In genomic region chr4:105692380-105692779, GRCm38 (mm10) we compare ENCODE assay signal across 17 mouse cellular contexts.
DNase-seq lines count a peak whose midpoint lies in the region; TF ChIP-seq lines count a peak whose summit lies in the region.
"Had no signal": no experiment of that assay in that cellular context is flagged by ENCODE, and none has a peak within 500 bp of the region (broad histone marks: within the 10 kb centered on the region; RNA-seq: fewer than 3 reads in every experiment).

No protein-coding gene starts in this region.

- TF ChIP-seq CTCF in ES-Bruce4 (IDR thresholded peaks at IDR 0.05; ENCODE audit: low read depth, low read length): no peak

- no peaks in the 10 kb centered on the region for H3K36me3 ChIP-seq in heart, embryonic 10.5 days
- no peaks in the 10 kb centered on the region for H3K36me3 ChIP-seq in ES-Bruce4 (ENCODE audit: control insufficient read depth, insufficient read depth, low read length, poor library complexity, severe bottlenecking)
- H3K36me3 ChIP-seq: forebrain, embryonic 12.5 days; heart, embryonic 15.5 days; intestine, embryonic 15.5 days; kidney, embryonic 15.5 days; lung, embryonic 15.5 days; neural tube, embryonic 13.5 days had no signal

- H3K9ac ChIP-seq in ES-Bruce4 (ENCODE audit: low read depth, poor library complexity, severe bottlenecking): no peak overlapping the region
- H3K9ac ChIP-seq: forebrain, embryonic 12.5 days; heart, embryonic 15.5 days; hindbrain, embryonic 14.5 days; intestine, embryonic 15.5 days; kidney, embryonic 15.5 days; lung, embryonic 15.5 days; neural tube, embryonic 13.5 days had no signal

- H3K9me3 ChIP-seq in heart, embryonic 10.5 days: no peaks in the 10 kb centered on the region
- 0 out of 2 replicates have a peak, but pooled peaks cover 3% of the 10 kb centered on the region for H3K9me3 ChIP-seq in ES-Bruce4 (replicated peaks; ENCODE audit: control insufficient read depth, insufficient read depth, low read length, poor library complexity, severe bottlenecking)
- H3K9me3 ChIP-seq: forebrain, embryonic 12.5 days; heart, embryonic 15.5 days; intestine, embryonic 15.5 days; kidney, embryonic 15.5 days; lung, embryonic 15.5 days; neural tube, embryonic 13.5 days had no signal

- DNase-seq in gastrocnemius, adult 18-20 months (ENCODE audit: low spot score): peak; percentile 68
- DNase-seq in gastrocnemius, postnatal 14 days: no peak
- peak; percentile 14 to 16 for DNase-seq in heart, postnatal 10 days
- no peak for DNase-seq in heart, embryonic 10.5 days (ENCODE audit: low spot score)
- peak; percentile 5 to 13 for DNase-seq in heart, postnatal 14 days
- no peak for DNase-seq in cerebellum, adult 8-10 months
- no peak for DNase-seq in embryo, embryonic 10.5 days (ENCODE audit: low spot score)
- DNase-seq: cerebellum, postnatal 14 days; right cerebral cortex, postnatal 14 days had no signal

- H3K27me3 ChIP-seq in heart, embryonic 10.5 days (ENCODE audit: insufficient read depth, poor library complexity, severe bottlenecking): 0 out of 2 replicates have a peak, but pooled peaks cover 9% of the 10 kb centered on the region
- no peaks in the 10 kb centered on the region for H3K27me3 ChIP-seq in ES-Bruce4 (ENCODE audit: control insufficient read depth, insufficient read depth, low read length, poor library complexity, severe bottlenecking)
- H3K27me3 ChIP-seq: forebrain, embryonic 12.5 days; heart, embryonic 15.5 days; intestine, embryonic 15.5 days; lung, embryonic 15.5 days; neural tube, embryonic 13.5 days had no signal

- intact Hi-C loops in gastrocnemius, postnatal 14 days (cut with DNase I; ENCODE audit: low total_unique reads): no loop called here
- intact Hi-C loops in heart, postnatal 10 days (cut with DNase I): no loop called here
- intact Hi-C loops in heart, postnatal 14 days (cut with DNase I): no loop called here

- no peak overlapping the region for H3K4me3 ChIP-seq in heart, embryonic 10.5 days
- no peak overlapping the region for H3K4me3 ChIP-seq in ES-Bruce4 (ENCODE audit: low read depth, low read length)
- H3K4me3 ChIP-seq: forebrain, embryonic 12.5 days; heart, embryonic 15.5 days; intestine, embryonic 15.5 days; kidney, embryonic 15.5 days; lung, embryonic 15.5 days; neural tube, embryonic 13.5 days had no signal

- TF ChIP-seq POLR2A in ES-Bruce4 (IDR thresholded peaks at IDR 0.05; ENCODE audit: insufficient read depth, low read length): no peak

- peak; percentile 60; the same call in 1 of the 2 replicates for TF ChIP-seq EP300 in ES-Bruce4 (IDR thresholded peaks at IDR 0.05; ENCODE audit: insufficient read depth, low read depth, low read length)

- no peak overlapping the region for H3K27ac ChIP-seq in heart, embryonic 10.5 days
- 0 out of 2 replicates have a peak overlapping the region, but pooled peaks have one; percentile 1 for H3K27ac ChIP-seq in ES-Bruce4 (ENCODE audit: insufficient read depth, low read length)
- H3K27ac ChIP-seq: forebrain, embryonic 12.5 days; heart, embryonic 15.5 days; hindbrain, embryonic 14.5 days; intestine, embryonic 15.5 days; kidney, embryonic 15.5 days; lung, embryonic 15.5 days; neural tube, embryonic 13.5 days had no signal

- H3K4me1 ChIP-seq in heart, embryonic 10.5 days: no peaks in the 10 kb centered on the region
- peaks cover 3% of the 10 kb centered on the region for H3K4me1 ChIP-seq in ES-Bruce4 (ENCODE audit: control insufficient read depth, insufficient read depth, low read length)
- H3K4me1 ChIP-seq: forebrain, embryonic 12.5 days; heart, embryonic 15.5 days; intestine, embryonic 15.5 days; kidney, embryonic 15.5 days; neural tube, embryonic 13.5 days had no signal

- whole genome bisulfite sequencing in heart, embryonic 10.5 days: 79% methylated on average over 4 of the region's 4 CpGs

Comparison
In these comparisons a context has a peak if more than half of its experiments do, and no peak if none do; other contexts are left out.
1. DNase-seq: peak in gastrocnemius, adult 18-20 months (single experiment), heart, postnatal 10 days (2 of 2) and heart, postnatal 14 days (2 of 2); none in gastrocnemius, postnatal 14 days (single experiment), heart, embryonic 10.5 days (single experiment), cerebellum, adult 8-10 months (single experiment) and embryo, embryonic 10.5 days (single experiment).